Mouse (Mus musculus): ENCODE results near the gene Tbc1d25.

DNA sequence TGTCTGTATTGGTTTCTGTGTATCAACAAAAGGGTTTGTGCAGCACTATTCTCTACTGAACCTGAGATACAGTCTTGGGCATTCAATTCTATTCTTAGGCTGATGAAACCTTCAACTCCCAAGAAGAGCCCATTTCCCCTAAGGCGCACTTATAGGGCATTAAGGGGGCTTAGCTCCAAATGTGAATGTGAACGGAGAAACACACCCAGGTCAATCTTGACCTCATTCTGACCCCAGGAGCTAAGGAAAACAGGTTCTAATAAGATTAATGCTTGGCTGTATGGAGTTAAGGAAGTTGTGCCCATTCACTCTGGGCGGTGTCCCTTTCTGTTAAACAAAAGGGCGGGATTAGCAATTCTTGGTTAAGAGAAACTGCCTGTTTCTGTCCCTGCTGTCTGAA is 31.2 kb upstream of the Tbc1d25 start:
- TF ChIP-seq MYOG (IDR thresholded peaks at IDR 0.05; ENCODE audit: control insufficient read depth, extremely low read depth, insufficient read length) (no peak), CTCF (IDR thresholded peaks at IDR 0.05; ENCODE audit: control insufficient read depth, insufficient read depth, insufficient read length) (no peak), MAX (IDR thresholded peaks at IDR 0.05) (no peak), USF1 (IDR thresholded peaks at IDR 0.05; ENCODE audit: low read depth) (no peak), CEBPB (IDR thresholded peaks at IDR 0.05; ENCODE audit: low read depth) (no peak), MYOD1 (IDR thresholded peaks at IDR 0.05; ENCODE audit: control insufficient read depth, insufficient read length, low read depth) (no peak), FOSL1 (IDR thresholded peaks at IDR 0.05; ENCODE audit: insufficient read depth, low read length, poor library complexity, severe bottlenecking) (no peak)

Data from C2C12 (cell line).